Mouse (Mus musculus) megakaryocyte, embryonic 14.5 days (primary cell): ENCODE data around the gene Sp4. TPM values are rescaled to one million over a fixed set of nuclear protein-coding genes. Genes with fewer than 3 reads are reported as not detected.

Source experiments
- H3K27me3 ChIP-seq: replicated peaks from 2 replicates; pipeline ENCODE3; 2012; ENCODE audit warnings: inconsistent platforms
- H3K36me3 ChIP-seq: replicated peaks from 2 replicates; pipeline ENCODE3; 2012; ENCODE audit warnings: low read length, inconsistent platforms, mixed read lengths
- H3K4me1 ChIP-seq: 2 replicates; pipeline ENCODE4 v1.6.1; 2012; ENCODE audit warnings: inconsistent platforms
- H3K4me3 ChIP-seq: replicated peaks from 2 replicates; pipeline ENCODE3; 2012; ENCODE audit warnings: moderate library complexity, mild to moderate bottlenecking, inconsistent platforms
- H3K9me3 ChIP-seq: 2 replicates; pipeline ENCODE4 v1.6.1; 2012; ENCODE audit warnings: inconsistent platforms
- FLI1 ChIP-seq: IDR thresholded peaks from 2 replicates; pipeline ENCODE4 v1.6.1; 2012; ENCODE audit warnings: low read length, inconsistent platforms, mixed read lengths
- GATA1 ChIP-seq: IDR thresholded peaks from 3 replicates; pipeline ENCODE4 v1.6.1; 2012; ENCODE audit warnings: mixed read lengths, low read length, inconsistent platforms, borderline replicate concordance
- polyA plus RNA-seq: library from polyadenylated mRNA; stranded (reverse); fragments of >175 nt; gene quantifications from 2 replicates; pipeline ENCODE4 v1.2.3, GENCODE M21; 2012; ENCODE audit warnings: low replicate concordance; ENCODE audit not compliant: insufficient read depth

Gene Sp4
- polyA plus RNA-seq, 1 experiment = 2.6 TPM

DNA sequence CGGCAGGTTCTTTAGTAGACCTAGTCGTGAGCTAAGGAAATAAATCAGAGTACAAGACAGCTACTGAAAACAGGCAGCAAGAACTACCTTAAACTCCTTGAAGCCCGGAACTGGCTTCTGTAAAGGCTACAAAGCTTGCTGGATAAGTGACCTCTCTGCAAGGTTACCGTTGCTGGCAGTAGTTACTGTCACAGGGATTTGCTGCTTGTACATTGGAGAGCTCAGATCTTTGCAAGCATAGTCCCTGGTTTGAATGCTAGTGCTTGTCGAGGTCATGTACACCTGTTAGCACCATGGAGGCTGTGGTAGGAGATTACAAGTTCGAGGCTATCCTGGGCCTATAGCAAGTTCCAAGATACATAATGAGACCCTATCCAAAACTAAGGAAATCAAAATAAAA lies 16.1 kb downstream of the Sp4 start:
- Histone ChIP-seq H3K36me3 (peaks cover 3% of the 10 kb centered on the region), H3K4me3 (no peak overlapping the region), H3K4me1 (peaks cover 18% of the 10 kb centered on the region), H3K9me3 (no peaks in the 10 kb centered on the region), H3K27me3 (no peaks in the 10 kb centered on the region)
- TF ChIP-seq GATA1 (no peak), FLI1 (no peak)

GRCm38 (mm10) chr12:118281961-118282360 lies 19.3 kb downstream of the Sp4 start:
- TF ChIP-seq FLI1 (no peak), GATA1 (no peak)
- peaks cover 6% of the 10 kb centered on the region for H3K36me3 ChIP-seq
- H3K4me3 ChIP-seq = peak overlapping the region; percentile 26
- no peaks in the 10 kb centered on the region for H3K9me3 ChIP-seq
- H3K27me3 ChIP-seq = no peaks in the 10 kb centered on the region
- peaks cover 18% of the 10 kb centered on the region for H3K4me1 ChIP-seq

DNA sequence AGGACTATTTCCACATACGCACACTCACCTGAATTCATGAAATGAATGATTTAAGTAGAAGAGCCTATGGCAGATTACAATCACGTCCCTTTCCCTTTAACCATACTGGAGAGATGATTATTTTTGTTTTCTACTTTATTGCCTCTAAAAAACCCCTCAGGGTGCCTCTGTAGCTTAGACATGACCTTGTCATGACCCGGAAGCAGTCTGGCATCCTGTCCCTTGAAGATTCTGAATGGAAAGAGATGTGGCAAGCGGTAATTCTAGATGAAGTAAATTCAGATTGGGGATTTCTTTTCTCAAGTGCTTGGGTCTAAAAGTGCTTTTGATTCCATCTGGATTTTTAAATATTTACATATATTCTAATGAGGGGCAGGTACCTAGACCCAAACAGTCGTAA lies 24.9 kb downstream of the Sp4 start:
- H3K9me3 ChIP-seq = no peaks in the 10 kb centered on the region
- TF ChIP-seq FLI1 (no peak), GATA1 (no peak)
- H3K4me1 ChIP-seq = no peaks in the 10 kb centered on the region
- H3K4me3 ChIP-seq = no peak overlapping the region
- H3K36me3 ChIP-seq = peaks cover 3% of the 10 kb centered on the region
- no peaks in the 10 kb centered on the region for H3K27me3 ChIP-seq

DNA sequence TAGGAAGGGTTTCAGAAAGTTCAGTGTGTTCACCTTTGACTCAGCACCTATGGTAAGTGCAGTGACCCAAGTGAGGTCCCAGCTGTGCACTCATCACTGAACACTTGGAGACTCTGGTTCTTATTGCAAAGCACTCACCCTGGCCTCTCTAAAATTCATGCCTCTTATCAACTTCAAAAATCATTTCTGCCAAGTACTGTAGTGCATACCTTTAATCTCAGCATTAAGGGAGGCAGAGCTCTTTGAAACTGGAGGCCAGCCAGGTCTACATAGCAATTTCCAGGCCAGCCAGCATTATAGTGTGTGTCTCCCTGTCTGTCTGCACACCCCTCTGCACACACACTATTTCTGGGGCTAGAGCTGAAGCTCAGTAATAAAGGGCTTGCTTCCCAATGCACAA lies 36.3 kb downstream of the Sp4 start:
- TF ChIP-seq GATA1 = no peak
- TF ChIP-seq FLI1 = no peak
- peaks cover 14% of the 10 kb centered on the region for H3K36me3 ChIP-seq
- H3K9me3 ChIP-seq = no peaks in the 10 kb centered on the region
- no peaks in the 10 kb centered on the region for H3K27me3 ChIP-seq
- H3K4me3 ChIP-seq = no peak overlapping the region
- H3K4me1 ChIP-seq = peaks cover 4% of the 10 kb centered on the region; the same call in 1 of the 2 replicates

- peaks cover 13% of the 10 kb centered on the region for H3K36me3 ChIP-seq
- no peak overlapping the region for H3K4me3 ChIP-seq
- H3K9me3 ChIP-seq = no peaks in the 10 kb centered on the region
- TF ChIP-seq FLI1 (no peak), GATA1 (no peak)
- peaks cover 4% of the 10 kb centered on the region; the same call in 1 of the 2 replicates for H3K4me1 ChIP-seq
- H3K27me3 ChIP-seq = no peaks in the 10 kb centered on the region
Observed at GRCm38 (mm10) chr12:118263878-118264277, 37.4 kb downstream of the Sp4 start.

- H3K36me3 ChIP-seq = peaks cover 29% of the 10 kb centered on the region
- TF ChIP-seq GATA1 (no peak), FLI1 (no peak)
- no peaks in the 10 kb centered on the region for H3K9me3 ChIP-seq
- no peaks in the 10 kb centered on the region for H3K4me1 ChIP-seq
- H3K27me3 ChIP-seq = no peaks in the 10 kb centered on the region
- H3K4me3 ChIP-seq = no peak overlapping the region
Observed at GRCm38 (mm10) chr12:118255292-118255782, 45.9 kb downstream of the Sp4 start.

GRCm38 (mm10) chr12:118221182-118221581 lies 80.1 kb downstream of the Sp4 start:
- H3K4me1 ChIP-seq = peaks cover 16% of the 10 kb centered on the region
- H3K9me3 ChIP-seq = no peaks in the 10 kb centered on the region
- TF ChIP-seq FLI1 (no peak), GATA1 (no peak)
- no peak overlapping the region for H3K4me3 ChIP-seq
- H3K36me3 ChIP-seq = no peaks in the 10 kb centered on the region
- H3K27me3 ChIP-seq = no peaks in the 10 kb centered on the region

DNA sequence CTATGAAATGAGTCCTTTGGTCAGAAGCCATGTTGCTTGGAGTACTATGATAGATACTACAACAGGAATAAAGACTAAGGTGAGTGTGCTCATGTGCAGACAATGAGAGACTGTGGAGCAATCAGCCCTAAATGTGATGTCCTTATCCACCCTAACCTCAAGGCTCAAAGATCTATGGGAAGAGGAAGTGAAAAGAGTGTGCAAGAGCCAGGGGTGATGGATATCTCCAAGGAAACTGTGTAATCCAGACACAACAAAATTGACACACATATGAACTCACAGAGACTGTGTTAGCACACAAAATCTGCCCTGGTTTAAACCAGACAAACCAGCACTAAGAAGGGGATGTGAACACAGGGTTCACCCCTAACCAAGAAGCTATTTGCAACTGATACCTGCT lies 81.2 kb downstream of the Sp4 start:
- TF ChIP-seq FLI1 (no peak), GATA1 (no peak)

DNA sequence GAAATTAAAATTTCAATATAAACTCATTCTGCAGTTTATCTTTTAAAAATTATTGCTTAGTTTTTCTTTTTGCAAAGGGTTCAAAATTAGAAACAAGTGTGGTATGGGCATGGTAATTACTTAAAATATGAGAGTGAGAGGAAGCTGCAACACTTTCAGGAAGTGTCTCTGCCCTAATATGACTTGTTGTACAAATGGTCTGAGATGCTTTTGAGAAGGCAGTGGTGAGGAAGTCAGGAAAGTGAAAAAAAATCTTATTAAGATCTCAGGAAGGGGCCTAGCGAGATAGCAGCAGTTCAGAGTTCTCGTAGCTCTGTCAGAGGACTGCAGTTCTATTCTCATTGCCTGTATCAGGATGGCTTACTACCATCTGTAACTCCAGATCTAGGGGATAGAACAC lies 89.1 kb downstream of the Sp4 start:
- Histone ChIP-seq H3K9me3 (no peaks in the 10 kb centered on the region), H3K4me1 (peaks cover 15% of the 10 kb centered on the region), H3K36me3 (no peaks in the 10 kb centered on the region), H3K4me3 (peak overlapping the region; percentile 38), H3K27me3 (no peaks in the 10 kb centered on the region)
- TF ChIP-seq FLI1 (no peak), GATA1 (no peak)

More for the DNA sequence above, 81.2 kb downstream of the Sp4 start:
- Histone ChIP-seq H3K27me3 (no peaks in the 10 kb centered on the region), H3K9me3 (no peaks in the 10 kb centered on the region), H3K4me1 (peaks cover 16% of the 10 kb centered on the region), H3K36me3 (no peaks in the 10 kb centered on the region), H3K4me3 (no peak overlapping the region)

GRCm38 (mm10) chr12:118198386-118199093 lies 102.7 kb downstream of the Sp4 start, which contains the start of gene Dnah11:
TSS of gene Dnah11 (minus strand) at chr12:118199043.
- Histone ChIP-seq H3K4me3 (peak within 1 kb of the TSS; percentile 97), H3K9me3 (no peaks in the 10 kb centered on the region), H3K27me3 (peaks cover 12% of the 10 kb centered on the region), H3K36me3 (peaks cover 5% of the 10 kb centered on the region), H3K4me1 (peaks cover 32% of the 10 kb centered on the region)
- TF ChIP-seq FLI1 (no peak), GATA1 (no peak)
